Mouse (Mus musculus) MEL (cell line): ENCODE measurements around the gene Gm21962. TPM values are rescaled to one million over a fixed set of nuclear protein-coding genes. Genes with fewer than 3 reads are reported as not detected.
"Not testable (repeated sequence)": the region's sequence is repeated elsewhere in the genome, so short reads cannot be mapped to it uniquely, and the experiment has no call there.

ENCODE experiments used
- DNase-seq: peaks from one replicate; pipeline ENCODE4 v3.0.0; 2011; ENCODE audit warnings: low read depth, low spot score
- H3K27ac ChIP-seq: 2 replicates; pipeline ENCODE4 v1.5.1; 2012; ENCODE audit warnings: low read depth, mild to moderate bottlenecking, control low read depth, low read length, moderate library complexity; ENCODE audit not compliant: control insufficient read depth
- H3K27me3 ChIP-seq, 2 experiments: fragments of 150-350 bp in 1 of 2; sonication (generic) in 1 of 2; 2 replicates each; pipeline ENCODE4 v1.6.1; 2012; ENCODE audit warnings: low read length in 2 of 2, mild to moderate bottlenecking in 2 of 2, improper control_type of control experiment in 1 of 2, moderate library complexity in 1 of 2; ENCODE audit not compliant: insufficient read depth in 2 of 2, control insufficient read depth in 1 of 2
- H3K36me3 ChIP-seq, 2 experiments: 2 replicates each; pipeline ENCODE4 v1.6.1; 2012 to 2014; ENCODE audit warnings: low read length in 2 of 2, improper control_type of control experiment in 1 of 2, inconsistent platforms in 1 of 2, mild to moderate bottlenecking in 1 of 2; ENCODE audit not compliant: insufficient read depth in 2 of 2, control insufficient read depth in 1 of 2
- H3K4me1 ChIP-seq, 2 experiments: fragments of 150-350 bp in 1 of 2; sonication (generic) in 1 of 2; 2 replicates each; pipeline ENCODE4 v1.6.1; 2012; ENCODE audit warnings: low read length in 2 of 2, improper control_type of control experiment in 1 of 2, mild to moderate bottlenecking in 1 of 2; ENCODE audit not compliant: insufficient read depth in 2 of 2, control insufficient read depth in 1 of 2
- H3K4me3 ChIP-seq, 2 experiments: fragments of 150-350 bp in 1 of 2; sonication (generic) in 1 of 2; 2 replicates each; pipeline ENCODE4 v1.5.1; 2012; ENCODE audit warnings: low read depth in 2 of 2, low read length in 2 of 2, mild to moderate bottlenecking in 2 of 2, moderate library complexity in 2 of 2, control low read depth in 1 of 2, improper control_type of control experiment in 1 of 2; ENCODE audit not compliant: control insufficient read depth in 1 of 2, insufficient read depth in 1 of 2
- H3K79me2 ChIP-seq: 2 replicates; pipeline ENCODE4 v1.6.1; 2012; ENCODE audit warnings: mild to moderate bottlenecking, low read length, moderate library complexity; ENCODE audit not compliant: control insufficient read depth, poor library complexity, insufficient read depth
- H3K9ac ChIP-seq: 2 replicates; pipeline ENCODE4 v1.6.1; 2012; ENCODE audit warnings: low read depth, mild to moderate bottlenecking, control low read depth, low read length, moderate library complexity; ENCODE audit not compliant: control insufficient read depth, poor library complexity, severe bottlenecking
- H3K9me3 ChIP-seq: fragments of 150-350 bp; sonication (generic); replicated peaks from 2 replicates; pipeline ENCODE4 v1.6.1; 2012; ENCODE audit warnings: mild to moderate bottlenecking, low read length, improper control_type of control experiment, moderate library complexity; ENCODE audit not compliant: insufficient read depth
- CTCF ChIP-seq, 3 experiments: IDR thresholded peaks in 2 of 3; conservative IDR thresholded peaks in 1 of 3; 2 replicates each; pipeline ENCODE4 v1.5.1; 2011 to 2012; ENCODE audit warnings: low read length in 3 of 3, low read depth in 2 of 3, mild to moderate bottlenecking in 2 of 3, improper control_type of control experiment in 1 of 3, inconsistent platforms in 1 of 3, mixed read lengths in 1 of 3, moderate library complexity in 1 of 3; ENCODE audit not compliant: control insufficient read depth in 1 of 3, insufficient read depth in 1 of 3, poor library complexity in 1 of 3, severe bottlenecking in 1 of 3
- MAX ChIP-seq: IDR thresholded peaks from 2 replicates; pipeline ENCODE4 v1.6.1; 2011; ENCODE audit warnings: low read length, improper control_type of control experiment
- MAZ ChIP-seq: IDR thresholded peaks from 2 replicates; pipeline ENCODE4 v1.6.1; 2012; ENCODE audit warnings: low read depth, mild to moderate bottlenecking, inconsistent platforms, low read length, improper control_type of control experiment
- MEF2A ChIP-seq: IDR thresholded peaks from 2 replicates; pipeline ENCODE4 v1.6.1; 2014; ENCODE audit warnings: low read depth, mild to moderate bottlenecking, inconsistent platforms, low read length, improper control_type of control experiment; ENCODE audit not compliant: poor library complexity, insufficient replicate concordance, severe bottlenecking; ENCODE audit errors: extremely low read depth
- MYB ChIP-seq: IDR thresholded peaks from 2 replicates; pipeline ENCODE4 v1.6.1; 2011; ENCODE audit warnings: mild to moderate bottlenecking, low read depth, low read length, improper control_type of control experiment
- POLR2A ChIP-seq, 2 experiments: IDR thresholded peaks; 2 replicates each; pipeline ENCODE4 v1.6.1; 2011 to 2012; ENCODE audit warnings: low read length in 2 of 2, mild to moderate bottlenecking in 2 of 2, control low read depth in 1 of 2, improper control_type of control experiment in 1 of 2, low read depth in 1 of 2, moderate library complexity in 1 of 2; ENCODE audit not compliant: control insufficient read depth in 1 of 2, insufficient read depth in 1 of 2, poor library complexity in 1 of 2
- RAD21 ChIP-seq: IDR thresholded peaks from 2 replicates; pipeline ENCODE4 v1.6.1; 2011; ENCODE audit warnings: mild to moderate bottlenecking, low read depth, low read length, improper control_type of control experiment
- RCOR1 ChIP-seq: IDR thresholded peaks from 2 replicates; pipeline ENCODE4 v1.6.1; 2012; ENCODE audit warnings: low read depth, mild to moderate bottlenecking, inconsistent platforms, low read length, improper control_type of control experiment
- TAL1 ChIP-seq: IDR thresholded peaks from 2 replicates; pipeline ENCODE4 v1.6.1; 2012; ENCODE audit warnings: mild to moderate bottlenecking, inconsistent platforms, low read length, moderate library complexity, mixed read lengths
- TCF12 ChIP-seq: IDR thresholded peaks from 2 replicates; pipeline ENCODE4 v1.6.1; 2014; ENCODE audit warnings: low read depth, mild to moderate bottlenecking, inconsistent platforms, low read length, improper control_type of control experiment, moderate library complexity
- ZKSCAN1 ChIP-seq: IDR thresholded peaks from 2 replicates; pipeline ENCODE4 v1.6.1; 2012; ENCODE audit warnings: low read depth, mild to moderate bottlenecking, inconsistent platforms, low read length, improper control_type of control experiment, moderate library complexity
- ZNF384 ChIP-seq: IDR thresholded peaks from 2 replicates; pipeline ENCODE4 v1.6.1; 2012; ENCODE audit warnings: low read depth, mild to moderate bottlenecking, inconsistent platforms, low read length, improper control_type of control experiment
- polyA plus RNA-seq, 2 experiments: library from polyadenylated mRNA; stranded (reverse) in 1 of 2; unstranded in 1 of 2; fragments of >175 nt in 1 of 2; fragments of >200 nt in 1 of 2; gene quantifications; 2 replicates each; pipeline versions ENCODE4 v1.2.1 to v1.2.4; 2012; ENCODE audit warnings: low replicate concordance in 2 of 2, low read depth in 1 of 2; ENCODE audit not compliant: insufficient read length in 2 of 2, insufficient read depth in 1 of 2, missing spikeins in 1 of 2
- total RNA-seq: library from RNA; depleted of rRNA; stranded (reverse); fragments of 300-350 nt; gene quantifications from 2 replicates; pipeline ENCODE4 v1.2.3, GENCODE M21; 2012; rRNA removed

Gene Gm21962
- total RNA-seq, result not detected in 2 replicates
- not detected for polyA plus RNA-seq

GRCm38 (mm10) chr3:137671224-137671623 is at the start of gene Gm21962:
Gene Gm21962, plus strand, starts transcription at chr3:137671524.
- not testable (repeated sequence) for H3K4me1 ChIP-seq, DNase-seq

GRCm38 (mm10) chr3:137622091-137622490 is 49.2 kb upstream of the Gm21962 start:
- Histone ChIP-seq H3K9me3 (no peaks in the 10 kb centered on the region), H3K9ac (no peak overlapping the region), H3K79me2 (no peaks in the 10 kb centered on the region), H3K4me1 (no peaks in the 10 kb centered on the region), H3K4me3 (no peak overlapping the region), H3K36me3 (no peaks in the 10 kb centered on the region), H3K27ac (no peak overlapping the region), H3K27me3 (no peaks in the 10 kb centered on the region)
- DNase-seq, result no peak
- TF ChIP-seq RAD21 (no peak), MAX (no peak), CTCF (IDR thresholded peaks at IDR 0.05 in 2 of 3, conservative IDR thresholded peaks at IDR 0.05 in 1 of 3; ENCODE audit: control insufficient read depth in 1 of 3, insufficient read depth in 1 of 3, low read depth in 2 of 3, low read length in 3 of 3, poor library complexity in 1 of 3, severe bottlenecking in 1 of 3) (no peak)

More at GRCm38 (mm10) chr3:137671224-137671623, at the start of gene Gm21962:
- H3K36me3 ChIP-seq, H3K79me2 ChIP-seq, H3K4me3 ChIP-seq, H3K9me3 ChIP-seq, H3K27me3 ChIP-seq, H3K27ac ChIP-seq, H3K9ac ChIP-seq: not testable (repeated sequence)

DNA sequence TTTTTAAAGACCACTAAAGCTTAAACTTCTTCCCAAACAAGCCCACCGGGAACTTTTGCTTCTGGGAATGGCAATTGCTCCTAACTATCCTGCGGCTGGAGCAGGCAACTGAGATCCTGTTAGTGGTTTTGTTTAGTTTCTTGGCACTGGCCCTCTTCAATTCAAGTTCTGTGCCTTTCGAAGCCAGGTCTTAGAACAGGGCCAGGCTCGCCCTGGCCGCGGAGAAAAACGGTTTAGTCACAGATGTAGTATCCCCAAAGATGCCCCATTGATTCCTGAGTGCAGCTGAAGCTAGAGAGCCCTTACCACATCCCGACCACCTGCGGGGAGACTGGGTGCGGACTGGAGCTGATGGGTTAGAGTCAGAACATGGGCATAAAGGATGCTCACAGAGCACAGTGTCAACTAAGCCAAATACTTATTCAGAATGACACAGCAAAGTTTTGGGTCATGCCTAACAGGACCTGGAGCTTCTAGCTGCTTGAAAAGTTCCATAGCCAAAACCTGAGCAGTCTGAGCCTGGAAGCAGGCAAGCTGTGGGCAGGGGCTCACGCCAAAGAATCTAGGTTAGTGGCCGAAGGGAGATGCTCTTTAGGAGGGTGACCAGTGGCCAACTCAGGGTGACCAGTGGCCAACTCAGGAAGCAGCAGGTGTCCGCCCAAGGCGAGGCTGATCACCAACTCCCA is 48.3 kb upstream of the Gm21962 start:
- Histone ChIP-seq H3K4me3 (no peak overlapping the region), H3K27me3 (no peaks in the 10 kb centered on the region; a peak in 1 of 4 replicates), H3K79me2 (no peaks in the 10 kb centered on the region), H3K27ac (no peak overlapping the region), H3K9ac (no peak overlapping the region), H3K9me3 (no peaks in the 10 kb centered on the region), H3K4me1 (no peaks in the 10 kb centered on the region), H3K36me3 (no peaks in the 10 kb centered on the region)
- TF ChIP-seq POLR2A (IDR thresholded peaks at IDR 0.05; ENCODE audit: control insufficient read depth in 1 of 2, insufficient read depth in 1 of 2, low read depth in 1 of 2, low read length in 2 of 2, poor library complexity in 1 of 2) (no peak), TCF12 (no peak), TAL1 (no peak), MYB (no peak), MAZ (no peak), RCOR1 (no peak), MEF2A (no peak), CTCF (IDR thresholded peaks at IDR 0.05 in 2 of 3, conservative IDR thresholded peaks at IDR 0.05 in 1 of 3; ENCODE audit: control insufficient read depth in 1 of 3, insufficient read depth in 1 of 3, low read depth in 2 of 3, low read length in 3 of 3, poor library complexity in 1 of 3, severe bottlenecking in 1 of 3) (no peak), ZKSCAN1 (no peak), ZNF384 (no peak)
- no peak for DNase-seq
